Comparison of ENCODE assay signal across 22 mouse cellular contexts in the genomic region with DNA sequence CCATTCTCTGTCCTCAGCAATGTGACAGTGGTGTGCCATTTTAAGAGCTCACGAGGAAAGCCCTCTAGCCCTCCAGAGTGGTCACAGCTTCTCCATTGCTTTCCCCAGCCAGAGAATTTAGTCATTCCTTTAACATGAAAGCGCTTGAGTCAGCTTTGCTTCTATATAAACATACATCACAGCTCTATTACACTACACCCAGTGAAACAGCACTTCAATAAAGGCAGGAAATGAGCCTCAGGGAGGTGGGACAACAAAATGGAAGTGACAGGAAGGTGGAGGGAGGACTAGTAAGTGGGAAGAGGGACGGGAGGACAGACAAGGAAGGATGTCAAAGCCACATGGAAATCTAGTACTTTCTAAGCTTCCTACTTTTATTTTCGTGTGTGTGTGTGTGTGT.
A peak's percentile ranks its signal among the peaks of the same experiment; 100 is the strongest.
DNase-seq lines count a peak whose midpoint lies in the region; ATAC-seq and TF ChIP-seq lines count a peak whose summit lies in the region.
"Had no signal": no experiment of that assay in that cellular context is flagged by ENCODE, and none has a peak within 500 bp of the region (broad histone marks: within the 10 kb centered on the region; RNA-seq: fewer than 3 reads in every experiment).

No protein-coding gene starts in this region.

- H3K9me3 ChIP-seq in heart, embryonic 12.5 days (replicated peaks) = no peaks in the 10 kb centered on the region
- no peaks in the 10 kb centered on the region for H3K9me3 ChIP-seq in kidney, embryonic 15.5 days (replicated peaks)
- no peaks in the 10 kb centered on the region for H3K9me3 ChIP-seq in lung, embryonic 16.5 days (ENCODE audit: control insufficient read depth, low read length)
- H3K9me3 ChIP-seq: embryonic facial prominence, embryonic 15.5 days; forebrain, embryonic 15.5 days; hindbrain, embryonic 15.5 days; liver, embryonic 15.5 days; midbrain, embryonic 12.5 days had no signal

- peaks cover 61% of the 10 kb centered on the region for H3K4me1 ChIP-seq in heart, embryonic 12.5 days (replicated peaks)
- H3K4me1 ChIP-seq in kidney, embryonic 15.5 days = peaks cover 34% of the 10 kb centered on the region
- peaks cover 16% of the 10 kb centered on the region for H3K4me1 ChIP-seq in lung, embryonic 16.5 days (replicated peaks; ENCODE audit: control insufficient read depth, insufficient read depth, low read length)
- peaks cover 14% of the 10 kb centered on the region for H3K4me1 ChIP-seq in embryonic fibroblast, embryonic 13.5 days (ENCODE audit: control insufficient read depth, insufficient read depth, low read length)
- H3K4me1 ChIP-seq: midbrain, embryonic 12.5 days had no signal

- no peak overlapping the region for H3K9ac ChIP-seq in heart, embryonic 12.5 days
- no peak overlapping the region for H3K9ac ChIP-seq in kidney, embryonic 15.5 days
- no peak overlapping the region for H3K9ac ChIP-seq in lung, embryonic 16.5 days (ENCODE audit: low read length)
- H3K9ac ChIP-seq: embryonic facial prominence, embryonic 15.5 days; forebrain, embryonic 15.5 days; hindbrain, embryonic 15.5 days; liver, embryonic 15.5 days; midbrain, embryonic 12.5 days had no signal

- peaks cover 13% of the 10 kb centered on the region for H3K36me3 ChIP-seq in heart, embryonic 12.5 days
- H3K36me3 ChIP-seq in kidney, embryonic 15.5 days = peaks cover 12% of the 10 kb centered on the region; the same call in 1 of the 2 replicates
- H3K36me3 ChIP-seq in lung, embryonic 16.5 days (ENCODE audit: control insufficient read depth, insufficient read depth, low read length) = no peaks in the 10 kb centered on the region
- H3K36me3 ChIP-seq: forebrain, embryonic 15.5 days; hindbrain, embryonic 15.5 days; midbrain, embryonic 12.5 days had no signal

- H3K27me3 ChIP-seq in heart, embryonic 12.5 days (replicated peaks) = no peaks in the 10 kb centered on the region
- no peaks in the 10 kb centered on the region for H3K27me3 ChIP-seq in kidney, embryonic 15.5 days
- H3K27me3 ChIP-seq in lung, embryonic 16.5 days (ENCODE audit: control insufficient read depth, insufficient read depth, low read depth, low read length) = no peaks in the 10 kb centered on the region
- H3K27me3 ChIP-seq: embryonic facial prominence, embryonic 15.5 days; forebrain, embryonic 15.5 days; hindbrain, embryonic 15.5 days; liver, embryonic 15.5 days; midbrain, embryonic 12.5 days had no signal

- no peak for TF ChIP-seq POLR2A in embryonic fibroblast, embryonic 13.5 days (IDR thresholded peaks at IDR 0.05; ENCODE audit: low read depth, low read length)

- ATAC-seq in heart, embryonic 12.5 days (ENCODE audit: insufficient number of reproducible peaks, low FRiP score) = no peak
- ATAC-seq in kidney, embryonic 15.5 days (replicated peaks; ENCODE audit: low FRiP score) = no peak
- ATAC-seq in lung, embryonic 16.5 days (ENCODE audit: low read depth) = peak; percentile 54; the same call in 1 of the 2 replicates
- ATAC-seq: forebrain, embryonic 15.5 days had no signal

- H3K27ac ChIP-seq in heart, embryonic 12.5 days (ENCODE audit: poor library complexity, severe bottlenecking) = peak overlapping the region; percentile 6; the same call in 1 of the 2 replicates
- H3K27ac ChIP-seq in kidney, embryonic 15.5 days = peak overlapping the region; percentile 64; the same call in 1 of the 2 replicates
- H3K27ac ChIP-seq in lung, embryonic 16.5 days (ENCODE audit: low read length) = peak overlapping the region; percentile 14; the same call in 1 of the 2 replicates
- H3K27ac ChIP-seq in embryonic fibroblast, embryonic 13.5 days (ENCODE audit: insufficient read depth, low read length) = peak overlapping the region; percentile 5; the same call in 1 of the 2 replicates
- H3K27ac ChIP-seq: embryonic facial prominence, embryonic 15.5 days; forebrain, embryonic 15.5 days; hindbrain, embryonic 15.5 days; liver, embryonic 15.5 days; midbrain, embryonic 12.5 days had no signal

- H3K4me2 ChIP-seq in heart, embryonic 12.5 days = no peak overlapping the region
- H3K4me2 ChIP-seq in kidney, embryonic 15.5 days = no peak overlapping the region
- no peak overlapping the region for H3K4me2 ChIP-seq in lung, embryonic 16.5 days (ENCODE audit: low read depth, low read length)
- H3K4me2 ChIP-seq: embryonic facial prominence, embryonic 15.5 days; forebrain, embryonic 15.5 days; hindbrain, embryonic 15.5 days; liver, embryonic 15.5 days; midbrain, embryonic 12.5 days had no signal

- no peak for DNase-seq in heart, adult 18-20 months
- DNase-seq in kidney, adult 9 months = no peak
- DNase-seq in lung, postnatal 14 days = no peak
- DNase-seq in layer of hippocampus, adult 9-10 months (ENCODE audit: low spot score) = no peak
- DNase-seq: adrenal gland, postnatal 14 days; cerebellum, adult 8-10 months; cerebellum, postnatal 36 days; embryo, embryonic 11 days; kidney, adult 18-20 months; kidney, postnatal 36 days; layer of hippocampus, adult 9-11 months; liver; right cerebral cortex, postnatal 14 days had no signal

- TF ChIP-seq CTCF in embryonic fibroblast, embryonic 13.5 days (IDR thresholded peaks at IDR 0.05; ENCODE audit: borderline replicate concordance, insufficient read depth, low read length) = no peak

- 62% methylated on average over 4 of the region's 4 CpGs for WGBS in heart, embryonic 12.5 days
- WGBS in kidney, embryonic 15.5 days = 62% methylated on average over 4 of the region's 4 CpGs
- WGBS in lung, embryonic 16.5 days = 23% methylated on average over 4 of the region's 4 CpGs

- H3K4me3 ChIP-seq in heart, embryonic 12.5 days = no peak overlapping the region
- H3K4me3 ChIP-seq in kidney, embryonic 15.5 days (replicated peaks) = no peak overlapping the region
- no peak overlapping the region for H3K4me3 ChIP-seq in lung, embryonic 16.5 days (ENCODE audit: low read length)
- H3K4me3 ChIP-seq in embryonic fibroblast, embryonic 13.5 days (ENCODE audit: insufficient read depth, low read length) = no peak overlapping the region
- H3K4me3 ChIP-seq: embryonic facial prominence, embryonic 15.5 days; forebrain, embryonic 15.5 days; hindbrain, embryonic 15.5 days; liver, embryonic 15.5 days; midbrain, embryonic 12.5 days had no signal

Comparison
In these comparisons a context has a peak if more than half of its experiments do, and no peak if none do; other contexts are left out.
1. H3K27ac ChIP-seq: peak in every context shown above with its lines; median percentile 64 in kidney, embryonic 15.5 days; 14 in lung, embryonic 16.5 days; 6 in heart, embryonic 12.5 days; 5 in embryonic fibroblast, embryonic 13.5 days.